Mouse (Mus musculus) 3T3-L1 (cell line): Measurements from ENCODE around the gene Col4a2.
A peak's percentile ranks its signal among the peaks of the same experiment; 100 is the strongest.
"Not testable (repeated sequence)": the region's sequence is repeated elsewhere in the genome, so short reads cannot be mapped to it uniquely, and the experiment has no call there.

Source experiments
- DNase-seq: peaks from one replicate; pipeline ENCODE4 v3.0.0-alpha.2; 2015; ENCODE audit warnings: low read depth, low spot score

The Col4a2 gene

GRCm38 (mm10) chr8:11459016-11459415 is 146.4 kb downstream of the Col4a2 start:
- DNase-seq = no peak

- DNase-seq = no peak
Observed at GRCm38 (mm10) chr8:11460934-11461333, 148.3 kb downstream of the Col4a2 start.

GRCm38 (mm10) chr8:11461847-11462246 is 149.2 kb downstream of the Col4a2 start:
- DNase-seq = no peak

- no peak for DNase-seq
Observed at GRCm38 (mm10) chr8:11462641-11463040, 150.0 kb downstream of the Col4a2 start.

GRCm38 (mm10) chr8:11463541-11463888 is 150.9 kb downstream of the Col4a2 start:
- no peak for DNase-seq

GRCm38 (mm10) chr8:11463889-11464706 is 151.5 kb downstream of the Col4a2 start:
- peak; percentile 64 for DNase-seq

- no peak for DNase-seq
Observed at GRCm38 (mm10) chr8:11464707-11464964, 152.0 kb downstream of the Col4a2 start.

GRCm38 (mm10) chr8:11465619-11466018 is 153.0 kb downstream of the Col4a2 start:
- no peak for DNase-seq

- not testable (repeated sequence) for DNase-seq
Observed at GRCm38 (mm10) chr8:11466528-11466927, 153.9 kb downstream of the Col4a2 start.

- peak; percentile 34 for DNase-seq
Observed at GRCm38 (mm10) chr8:11469095-11469494, 156.5 kb downstream of the Col4a2 start.

GRCm38 (mm10) chr8:11470694-11471093 is 158.1 kb downstream of the Col4a2 start:
- no peak for DNase-seq

- no peak for DNase-seq
Observed at GRCm38 (mm10) chr8:11471309-11471708, 158.7 kb downstream of the Col4a2 start.

GRCm38 (mm10) chr8:11473072-11473471 is 160.5 kb downstream of the Col4a2 start:
- DNase-seq = no peak

GRCm38 (mm10) chr8:11475397-11475796 is 162.8 kb downstream of the Col4a2 start:
- no peak for DNase-seq

- no peak for DNase-seq
Observed at GRCm38 (mm10) chr8:11475876-11476275, 163.3 kb downstream of the Col4a2 start.

- DNase-seq = peak; percentile 90
Observed at GRCm38 (mm10) chr8:11476338-11477177, 164.0 kb downstream of the Col4a2 start.

GRCm38 (mm10) chr8:11477178-11477553 is 164.6 kb downstream of the Col4a2 start:
- no peak for DNase-seq

- peak; percentile 76 for DNase-seq
Observed at GRCm38 (mm10) chr8:11477811-11478761, 165.5 kb downstream of the Col4a2 start, which contains the start of gene Rab20. Gene Rab20 (minus strand): TSS chr8:11478710.

- no peak for DNase-seq
Observed at GRCm38 (mm10) chr8:11478807-11479527, 166.4 kb downstream of the Col4a2 start.

GRCm38 (mm10) chr8:11479591-11479990 is 167.0 kb downstream of the Col4a2 start:
- DNase-seq = no peak

- DNase-seq = no peak
Observed at GRCm38 (mm10) chr8:11481876-11482275, 169.3 kb downstream of the Col4a2 start.
